Mouse (Mus musculus) kidney, adult 2 months (tissue): ENCODE data around the gene Setd2. TPM values are rescaled to one million over a fixed set of nuclear protein-coding genes. Genes with fewer than 3 reads are reported as not detected.

ENCODE experiments used
- DNase-seq: peaks from one replicate; pipeline ENCODE4 v3.0.0; 2021
- H3K27ac ChIP-seq: fragments of 200-500 bp; 2 replicates; pipeline ENCODE4 v1.5.1; 2012; ENCODE audit warnings: low read depth, low read length, control low read depth, inconsistent platforms; ENCODE audit not compliant: insufficient read depth
- H3K27me3 ChIP-seq: fragments of 200-500 bp; replicated peaks from 2 replicates; pipeline ENCODE4 v1.6.1; 2012; ENCODE audit warnings: mild to moderate bottlenecking, moderate library complexity, low read length, inconsistent platforms; ENCODE audit not compliant: control insufficient read depth, insufficient read depth
- H3K36me3 ChIP-seq: fragments of 200-500 bp; 2 replicates; pipeline ENCODE4 v1.6.1; 2012; ENCODE audit warnings: mild to moderate bottlenecking, moderate library complexity, low read length, inconsistent platforms; ENCODE audit not compliant: control insufficient read depth, insufficient read depth
- H3K4me1 ChIP-seq: fragments of 200-500 bp; 2 replicates; pipeline ENCODE4 v1.6.1; 2011; ENCODE audit warnings: low read length; ENCODE audit not compliant: control insufficient read depth, insufficient read depth
- H3K4me3 ChIP-seq: fragments of 200-500 bp; 2 replicates; pipeline ENCODE4 v1.5.1; 2011; ENCODE audit warnings: mild to moderate bottlenecking, low read depth, low read length, control low read depth; ENCODE audit not compliant: insufficient read depth
- CTCF ChIP-seq: fragments of 200-500 bp; conservative IDR thresholded peaks from 2 replicates; pipeline ENCODE4 v1.5.1; 2011; ENCODE audit warnings: low read depth, mild to moderate bottlenecking, control low read depth, low read length, moderate library complexity, mixed read lengths; ENCODE audit not compliant: insufficient read depth, insufficient read length
- POLR2A ChIP-seq: fragments of 200-500 bp; IDR thresholded peaks from one replicate; pipeline ENCODE4 v1.6.1; 2011; ENCODE audit warnings: low read depth, low read length, control low read depth
- WGBS: fragments of 180-500 bp; shearing (Covaris S2); methylation state at CpG from one replicate; pipeline ENCODE4 v1.1.7; 2018; 5-methylcytosine and 5-hydroxymethylcytosine counted together
- polyA plus RNA-seq: library from polyadenylated mRNA; depleted of rRNA; stranded (reverse); fragments of >200 nt; gene quantifications from 2 replicates; pipeline ENCODE4 v1.2.3, GENCODE M21; 2012

The Setd2 gene
- polyA plus RNA-seq, 1 experiment = 37.6 TPM

- peaks cover 37% of the 10 kb centered on the region for H3K4me1 ChIP-seq
- no peaks in the 10 kb centered on the region for H3K36me3 ChIP-seq
- no peaks in the 10 kb centered on the region for H3K27me3 ChIP-seq
- peak; percentile 99 for DNase-seq
- WGBS = under 1% methylated on average over 75 of the region's 75 CpGs
- TF ChIP-seq POLR2A = peak; percentile 35
- 0 out of 2 replicates have a peak, but pooled peaks have one; percentile 10 for TF ChIP-seq CTCF
- H3K4me3 ChIP-seq = peak within 1 kb of the TSS; percentile 72
- H3K27ac ChIP-seq = peak within 1 kb of the TSS; percentile 86
Measured at GRCm38 (mm10) chr9:110653655-110654461, 121.5 kb downstream of the Setd2 start, which contains the start of gene Nbeal2. Gene Nbeal2, minus strand, starts transcription at chr9:110654161.

GRCm38 (mm10) chr9:110654726-110655650, 122.6 kb downstream of the Setd2 start:
- Histone ChIP-seq H3K27me3 (no peaks in the 10 kb centered on the region), H3K36me3 (no peaks in the 10 kb centered on the region), H3K27ac (peak overlapping the region; percentile 64; the same call in 1 of the 2 replicates), H3K4me1 (peaks cover 37% of the 10 kb centered on the region), H3K4me3 (no peak overlapping the region)
- TF ChIP-seq POLR2A (no peak), CTCF (no peak)
- 82% methylated on average over 19 of the region's 19 CpGs for WGBS
- no peak for DNase-seq

GRCm38 (mm10) chr9:110655651-110656007, 123.2 kb downstream of the Setd2 start:
- WGBS = 76% methylated on average over 10 of the region's 10 CpGs
- peaks cover 37% of the 10 kb centered on the region for H3K4me1 ChIP-seq
- H3K36me3 ChIP-seq = no peaks in the 10 kb centered on the region
- DNase-seq = no peak
- 0 out of 2 replicates have a peak overlapping the region, but pooled peaks have one; percentile 9 for H3K4me3 ChIP-seq
- TF ChIP-seq POLR2A (no peak), CTCF (no peak)
- no peaks in the 10 kb centered on the region for H3K27me3 ChIP-seq
- peak overlapping the region; percentile 64 for H3K27ac ChIP-seq

- TF ChIP-seq POLR2A = peak; percentile 29
- 0 out of 2 replicates have a peak, but pooled peaks have one; percentile 5 for TF ChIP-seq CTCF
- under 1% methylated on average over 52 of the region's 52 CpGs for WGBS
- Histone ChIP-seq H3K4me1 (peaks cover 37% of the 10 kb centered on the region), H3K27me3 (no peaks in the 10 kb centered on the region), H3K36me3 (no peaks in the 10 kb centered on the region), H3K4me3 (peak within 1 kb of the TSS; percentile 71), H3K27ac (peak within 1 kb of the TSS; percentile 97)
- DNase-seq = peak; percentile 99
Measured at GRCm38 (mm10) chr9:110656249-110657221, 124.1 kb downstream of the Setd2 start, which contains the start of gene Ccdc12. Gene Ccdc12, plus strand, starts transcription at chr9:110656503.

GRCm38 (mm10) chr9:110657474-110658078, 125.2 kb downstream of the Setd2 start:
- DNase-seq = peak; percentile 92
- Histone ChIP-seq H3K4me1 (peaks cover 30% of the 10 kb centered on the region; the same call in 1 of the 2 replicates), H3K27me3 (no peaks in the 10 kb centered on the region), H3K27ac (peak overlapping the region; percentile 94), H3K36me3 (no peaks in the 10 kb centered on the region), H3K4me3 (peak overlapping the region; percentile 1; the same call in 1 of the 2 replicates)
- WGBS = 26% methylated on average over 13 of the region's 13 CpGs
- TF ChIP-seq POLR2A (no peak), CTCF (no peak)

- DNase-seq = no peak
- no peak overlapping the region for H3K27ac ChIP-seq
- WGBS = 91% methylated on average over 12 of the region's 12 CpGs
Measured at GRCm38 (mm10) chr9:110659521-110659920, 127.1 kb downstream of the Setd2 start.

More at GRCm38 (mm10) chr9:110659521-110659920, 127.1 kb downstream of the Setd2 start:
- TF ChIP-seq CTCF (no peak), POLR2A (no peak)
- Histone ChIP-seq H3K4me3 (no peak overlapping the region), H3K4me1 (peaks cover 21% of the 10 kb centered on the region; the same call in 1 of the 2 replicates), H3K27me3 (no peaks in the 10 kb centered on the region), H3K36me3 (no peaks in the 10 kb centered on the region)
